Mouse (Mus musculus) lung, postnatal 0 days (tissue): ENCODE measurements around the gene Rab3gap2. TPM values are rescaled to one million over a fixed set of nuclear protein-coding genes. Genes with fewer than 3 reads are reported as not detected.

Experiments
- ATAC-seq: fragments of 200-750 bp; cut with Nextera tagmentation; 2 replicates; pipeline ENCODE4 v1.8.0; 2017; ENCODE audit warnings: moderate library complexity
- DNase-seq: peaks from one replicate; pipeline ENCODE4 v3.0.0-alpha.2; 2016; ENCODE audit warnings: low spot score
- H3K27ac ChIP-seq: fragments of 300-500 bp; sonication (generic); 2 replicates; pipeline ENCODE4 v1.5.1; 2014; ENCODE audit warnings: antibody characterized with exemption, mild to moderate bottlenecking, low read length, mixed read lengths
- H3K27me3 ChIP-seq: fragments of 300-500 bp; sonication (generic); replicated peaks from 2 replicates; pipeline ENCODE4 v1.6.1; 2014; ENCODE audit warnings: low read length, mixed read lengths; ENCODE audit not compliant: insufficient read depth
- H3K36me3 ChIP-seq: fragments of 300-500 bp; sonication (generic); 2 replicates; pipeline ENCODE4 v1.6.1; 2014; ENCODE audit warnings: low read length, mixed read lengths; ENCODE audit not compliant: insufficient read depth
- H3K4me1 ChIP-seq: fragments of 300-500 bp; sonication (generic); 2 replicates; pipeline ENCODE4 v1.6.1; 2014; ENCODE audit warnings: antibody characterized with exemption, low read depth, low read length, mixed read lengths; ENCODE audit not compliant: insufficient read depth
- H3K4me2 ChIP-seq: fragments of 300-500 bp; sonication (generic); replicated peaks from 2 replicates; pipeline ENCODE4 v1.6.1; 2014; ENCODE audit warnings: low read depth, mild to moderate bottlenecking, low read length, moderate library complexity, mixed read lengths
- H3K4me3 ChIP-seq: fragments of 300-500 bp; sonication (generic); 2 replicates; pipeline ENCODE4 v1.5.1; 2014; ENCODE audit warnings: low read depth, low read length
- H3K9ac ChIP-seq: fragments of 300-500 bp; sonication (generic); replicated peaks from 2 replicates; pipeline ENCODE4 v1.6.1; 2014; ENCODE audit warnings: low read depth, mild to moderate bottlenecking
- H3K9me3 ChIP-seq: fragments of 300-500 bp; sonication (generic); 2 replicates; pipeline ENCODE4 v1.6.1; 2016; ENCODE audit warnings: low read length, mixed read lengths
- CTCF ChIP-seq: IDR thresholded peaks from 2 replicates; pipeline ENCODE4 v1.5.1; 2016; ENCODE audit warnings: antibody characterized with exemption, mild to moderate bottlenecking
- EP300 ChIP-seq: IDR thresholded peaks from 2 replicates; pipeline ENCODE4 v1.6.1; 2016; ENCODE audit warnings: antibody characterized with exemption, mild to moderate bottlenecking, control low read depth
- WGBS: fragments of 180-500 bp; shearing (Covaris S2); extraction: QIAGEN DNeasy Blood & Tissue Kit; methylation state at CpG from one replicate; pipeline ENCODE4 v1.1.7; 2014; 5-methylcytosine and 5-hydroxymethylcytosine counted together
- polyA plus RNA-seq: library from polyadenylated mRNA; unstranded; fragments of >200 nt; fragmentation: Nextera tagmentation; extraction: Ambion mirVana; gene quantifications from 2 replicates; pipeline ENCODE4 v1.2.1, GENCODE M21; 2015

Rab3gap2 gene
- polyA plus RNA-seq, 1 experiment from 2014 or later: 14.5 TPM

DNA sequence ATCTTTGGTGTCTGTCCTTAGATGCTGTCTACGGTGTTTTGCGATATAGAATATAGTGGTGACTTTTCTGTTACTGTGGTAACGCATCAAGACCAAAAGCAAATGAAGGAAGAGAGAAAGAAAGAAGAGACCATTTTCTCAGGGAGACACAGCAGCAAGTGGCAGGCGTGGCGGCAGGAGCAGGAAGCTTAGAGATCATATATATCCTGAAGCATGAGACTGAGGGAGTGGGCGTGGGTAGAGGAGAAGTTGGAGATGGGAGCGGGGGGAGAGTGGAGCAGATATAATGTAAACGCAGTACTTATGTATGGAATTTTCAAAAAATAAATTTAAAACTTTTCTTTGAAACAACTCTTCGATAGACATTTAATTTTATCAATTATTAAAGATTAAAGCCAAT lies 14.0 kb upstream of the Rab3gap2 start:
- H3K9ac ChIP-seq: no peak overlapping the region

GRCm38 (mm10) chr1:185192087-185192486 lies 11.8 kb upstream of the Rab3gap2 start:
- H3K27me3 ChIP-seq: no peaks in the 10 kb centered on the region
- no peak overlapping the region for H3K4me3 ChIP-seq
- DNase-seq: no peak
- ATAC-seq: no peak
- WGBS: 48% methylated on average over 8 of the region's 8 CpGs
- H3K4me1 ChIP-seq: no peaks in the 10 kb centered on the region
- no peak overlapping the region for H3K27ac ChIP-seq
- no peak overlapping the region for H3K9ac ChIP-seq
- H3K9me3 ChIP-seq: no peaks in the 10 kb centered on the region
- TF ChIP-seq EP300 (no peak), CTCF (no peak)
- H3K36me3 ChIP-seq: no peaks in the 10 kb centered on the region
- H3K4me2 ChIP-seq: no peak overlapping the region

More for the DNA sequence above, 14.0 kb upstream of the Rab3gap2 start:
- ATAC-seq: no peak
- 79% methylated on average over 9 of the region's 9 CpGs for WGBS
- no peaks in the 10 kb centered on the region for H3K36me3 ChIP-seq
- H3K4me3 ChIP-seq: no peak overlapping the region
- DNase-seq: no peak
- no peaks in the 10 kb centered on the region for H3K9me3 ChIP-seq
- TF ChIP-seq CTCF (no peak), EP300 (no peak)
- no peaks in the 10 kb centered on the region for H3K4me1 ChIP-seq
- H3K27me3 ChIP-seq: no peaks in the 10 kb centered on the region
- no peak overlapping the region for H3K4me2 ChIP-seq
- no peak overlapping the region for H3K27ac ChIP-seq

GRCm38 (mm10) chr1:185193509-185193908 lies 10.4 kb upstream of the Rab3gap2 start:
- 11% methylated on average over 10 of the region's 10 CpGs for WGBS
- no peak overlapping the region for H3K4me3 ChIP-seq
- H3K4me1 ChIP-seq: no peaks in the 10 kb centered on the region
- TF ChIP-seq CTCF (peak; percentile 92), EP300 (no peak)
- no peaks in the 10 kb centered on the region for H3K9me3 ChIP-seq
- no peaks in the 10 kb centered on the region for H3K27me3 ChIP-seq
- no peak overlapping the region for H3K27ac ChIP-seq
- 0 out of 2 replicates have a peak overlapping the region, but pooled peaks have one; percentile 27 for H3K4me2 ChIP-seq
- H3K9ac ChIP-seq: no peak overlapping the region
- H3K36me3 ChIP-seq: no peaks in the 10 kb centered on the region
- ATAC-seq (peak; percentile 75), DNase-seq (peak; percentile 91)

DNA sequence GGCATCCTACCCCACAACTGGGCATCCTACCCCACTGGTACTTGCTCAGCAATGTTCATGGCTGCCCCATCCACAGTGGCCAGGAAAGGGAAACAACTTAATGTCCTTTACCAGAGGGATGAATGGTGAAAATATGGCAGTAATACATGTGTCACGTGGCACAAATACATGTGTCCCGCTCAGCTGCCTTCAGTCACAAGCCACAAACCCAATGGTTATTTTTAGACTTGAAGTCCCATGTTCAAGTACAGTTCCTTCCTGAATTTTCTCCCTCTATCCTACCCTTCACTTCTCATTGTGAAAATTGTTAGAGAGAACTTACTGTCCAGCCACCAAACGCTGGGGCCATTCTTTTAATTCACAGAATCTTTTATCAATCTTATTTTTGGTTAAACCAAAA lies 7.6 kb upstream of the Rab3gap2 start:
- Histone ChIP-seq H3K9ac (no peak overlapping the region), H3K27me3 (no peaks in the 10 kb centered on the region), H3K4me2 (no peak overlapping the region), H3K4me3 (no peak overlapping the region), H3K36me3 (no peaks in the 10 kb centered on the region), H3K4me1 (no peaks in the 10 kb centered on the region), H3K27ac (no peak overlapping the region), H3K9me3 (no peaks in the 10 kb centered on the region)
- ATAC-seq (no peak), DNase-seq (no peak)
- WGBS: 58% methylated on average over 3 of the region's 3 CpGs
- TF ChIP-seq CTCF (no peak), EP300 (no peak)

- Histone ChIP-seq H3K4me2 (no peak overlapping the region), H3K9ac (no peak overlapping the region), H3K4me3 (no peak overlapping the region), H3K4me1 (peaks cover 6% of the 10 kb centered on the region; the same call in 1 of the 2 replicates), H3K27ac (no peak overlapping the region), H3K9me3 (no peaks in the 10 kb centered on the region), H3K36me3 (no peaks in the 10 kb centered on the region), H3K27me3 (no peaks in the 10 kb centered on the region)
- ATAC-seq (no peak), DNase-seq (no peak)
- WGBS: 54% methylated on average over 22 of the region's 22 CpGs
- no peak for TF ChIP-seq EP300
- TF ChIP-seq CTCF: no peak
Observed at GRCm38 (mm10) chr1:185200571-185201395, 3.1 kb upstream of the Rab3gap2 start.

DNA sequence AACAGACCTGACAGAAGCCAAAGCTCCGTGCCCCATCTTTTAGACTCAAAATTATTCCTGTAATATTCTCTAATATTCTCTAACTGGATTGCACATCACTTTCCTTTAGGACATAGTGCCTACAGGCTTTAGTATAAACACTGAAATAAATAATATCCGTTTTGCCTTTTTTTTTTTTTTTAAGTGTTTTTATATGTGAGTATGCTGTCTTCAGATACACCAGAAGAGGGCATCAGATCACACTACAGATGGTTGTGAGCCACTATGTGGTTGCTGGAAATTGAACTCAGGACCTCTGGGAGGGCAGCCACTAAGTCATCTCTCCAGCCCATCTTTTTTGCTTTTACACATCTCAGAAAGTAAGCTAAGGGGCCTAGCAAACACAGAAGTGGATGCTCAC lies 1.9 kb upstream of the Rab3gap2 start:
- WGBS: 77% methylated on average over 2 of the region's 2 CpGs
- H3K27me3 ChIP-seq: no peaks in the 10 kb centered on the region
- ATAC-seq: no peak
- H3K4me2 ChIP-seq: no peak overlapping the region
- peaks cover 6% of the 10 kb centered on the region; the same call in 1 of the 2 replicates for H3K4me1 ChIP-seq
- TF ChIP-seq EP300 (no peak), CTCF (peak; percentile 26; the same call in 1 of the 2 replicates)
- no peak overlapping the region for H3K4me3 ChIP-seq
- no peak for DNase-seq
- no peak overlapping the region for H3K27ac ChIP-seq
- no peaks in the 10 kb centered on the region for H3K9me3 ChIP-seq
- no peaks in the 10 kb centered on the region for H3K36me3 ChIP-seq
- H3K9ac ChIP-seq: no peak overlapping the region
